Mouse (Mus musculus): ENCODE measurements at regions not wholly inside any gene's neighbourhood (a gene's known extent, or its start where the extent isn't known, plus 50 kb on each side); places are given as distances from the start of the nearest gene placed in this dataset.

DNA sequence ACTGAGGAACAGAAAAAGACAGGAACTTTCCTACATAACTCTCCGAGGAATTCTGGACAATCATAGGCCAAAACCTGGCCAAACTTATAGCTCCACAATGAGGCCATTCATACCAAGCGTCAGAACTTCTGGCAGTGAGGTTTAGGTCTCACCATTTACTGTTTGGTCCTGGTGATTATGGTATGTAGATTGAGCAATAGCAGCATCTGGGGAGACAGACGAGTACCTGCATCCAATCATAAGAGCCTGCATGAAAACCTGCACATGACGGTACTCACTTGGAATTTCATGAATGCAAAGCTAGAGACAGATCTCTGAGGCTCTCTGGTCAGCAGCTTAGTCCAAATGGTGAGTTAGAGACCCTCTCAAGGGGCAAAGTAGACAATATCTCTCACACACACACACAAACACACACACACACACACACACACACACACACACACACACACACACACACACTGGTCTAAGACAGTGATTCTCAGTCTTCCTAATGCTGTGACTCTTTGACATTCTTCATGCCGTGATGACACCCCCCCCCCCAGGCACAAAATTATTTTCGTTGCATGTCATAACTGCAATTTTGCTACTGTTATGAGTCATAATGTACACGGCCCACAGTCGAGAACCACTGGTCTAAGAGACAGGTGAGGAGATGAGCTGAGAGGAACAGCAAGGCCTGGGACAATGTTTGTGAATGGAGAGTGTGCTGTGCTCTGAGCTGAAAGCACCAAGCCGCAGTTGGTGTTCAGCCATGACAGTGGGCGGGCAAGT is 522.6 kb upstream of the Atp11b start:
- in situ Hi-C loops (cut with MboI, MseI): no loop called here

DNA sequence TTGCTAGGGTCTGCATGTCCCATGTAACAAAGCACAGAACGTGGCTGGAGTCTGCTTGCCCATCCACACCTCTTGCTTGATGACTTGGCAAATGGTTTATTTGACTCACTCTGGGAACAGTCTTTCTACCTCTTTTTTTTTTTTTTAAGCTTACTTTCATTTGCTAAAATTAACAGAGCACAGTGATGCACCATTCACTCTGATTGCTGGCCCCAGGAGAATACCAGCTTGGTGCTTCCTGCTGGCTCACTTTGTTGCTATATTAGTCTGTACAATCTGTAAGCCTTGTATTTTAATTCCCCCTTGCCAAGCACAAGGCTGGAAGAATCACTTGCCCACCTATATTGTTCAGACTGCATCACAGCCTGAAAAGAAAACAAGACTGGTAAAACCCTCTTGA is 521.4 kb upstream of the Atp11b start:
- in situ Hi-C loops (cut with MboI, MseI): no loop called here

DNA sequence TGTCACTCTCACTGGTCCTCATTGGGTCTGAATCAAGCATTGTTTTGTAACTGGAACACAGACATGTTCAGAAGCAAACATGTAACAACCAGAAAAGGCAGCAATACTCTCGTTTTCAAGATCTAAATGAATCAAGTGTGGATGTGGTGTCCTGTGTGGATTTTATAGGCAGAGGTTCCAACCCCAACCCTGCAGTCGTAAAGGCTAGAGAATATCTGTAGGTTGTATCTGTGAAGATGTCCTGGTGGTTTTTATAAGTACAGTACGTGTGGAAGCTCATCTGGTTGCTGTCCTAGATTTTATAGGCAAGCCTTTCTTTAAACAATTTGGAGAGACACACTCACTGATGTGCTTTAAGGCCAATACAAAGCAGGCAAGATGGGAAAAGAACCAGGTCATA is 518.8 kb upstream of the Atp11b start:
- in situ Hi-C loops (cut with MboI, MseI): no loop called here

DNA sequence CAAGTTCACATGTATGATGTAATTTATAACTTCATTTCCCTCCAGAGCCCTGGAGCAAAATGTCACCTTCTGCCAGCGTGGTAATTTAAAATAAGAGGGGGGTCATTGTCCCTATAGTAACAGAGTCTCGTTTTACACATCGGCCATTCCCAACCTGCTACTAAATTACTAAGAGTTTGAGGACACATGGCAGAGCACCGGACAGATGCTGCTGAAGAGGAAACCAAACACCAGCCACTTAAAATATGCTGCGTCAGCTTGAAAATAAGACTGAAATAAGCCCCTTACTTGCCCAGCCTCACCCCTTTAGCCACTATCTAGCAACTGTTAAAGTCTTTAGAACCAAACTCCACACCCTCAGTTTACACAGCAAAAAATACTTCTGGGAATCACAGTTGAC is 518.1 kb upstream of the Atp11b start:
- in situ Hi-C loops (cut with MboI, MseI): no loop called here

DNA sequence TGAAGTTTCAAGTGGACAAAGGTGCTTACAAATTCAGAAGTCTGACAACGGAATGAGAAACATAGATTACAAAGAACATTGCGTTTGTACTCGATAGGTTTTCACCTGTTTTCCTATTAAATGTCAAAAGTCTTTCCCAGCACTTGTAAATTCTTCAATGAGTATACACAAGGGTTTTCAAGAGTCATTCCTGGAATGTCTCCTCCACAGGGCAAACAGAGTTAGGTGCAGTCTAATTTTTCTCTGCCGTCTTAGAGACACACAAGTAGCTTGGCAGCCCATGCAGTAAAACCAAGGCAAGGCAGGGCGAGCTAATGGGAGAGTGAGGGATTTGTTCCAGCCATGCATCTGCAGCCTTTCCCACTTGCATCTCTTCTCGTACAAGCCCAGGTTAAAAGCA is 516.6 kb upstream of the Atp11b start:
- in situ Hi-C loops (cut with MboI, MseI): no loop called here

DNA sequence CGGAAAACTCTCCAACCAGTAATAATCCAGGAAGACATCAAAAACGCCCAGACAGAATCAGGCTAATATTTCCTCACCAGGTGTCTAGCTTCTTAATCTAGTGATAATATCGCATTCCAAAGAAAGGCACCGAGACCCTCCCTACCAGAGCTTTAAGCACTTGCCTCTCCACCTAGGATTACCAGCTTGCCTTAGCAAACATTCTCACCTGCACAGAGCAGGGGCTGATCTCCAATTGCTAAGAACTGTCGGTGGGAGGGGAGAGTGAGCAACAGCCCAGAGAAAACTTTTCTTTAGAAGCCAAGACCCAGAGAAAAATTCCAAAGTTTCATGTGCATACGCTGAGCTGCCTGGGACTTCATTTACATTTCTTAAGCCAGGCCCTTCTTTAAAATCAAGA is 511.6 kb upstream of the Atp11b start:
- in situ Hi-C loops (cut with MboI, MseI): no loop called here

DNA sequence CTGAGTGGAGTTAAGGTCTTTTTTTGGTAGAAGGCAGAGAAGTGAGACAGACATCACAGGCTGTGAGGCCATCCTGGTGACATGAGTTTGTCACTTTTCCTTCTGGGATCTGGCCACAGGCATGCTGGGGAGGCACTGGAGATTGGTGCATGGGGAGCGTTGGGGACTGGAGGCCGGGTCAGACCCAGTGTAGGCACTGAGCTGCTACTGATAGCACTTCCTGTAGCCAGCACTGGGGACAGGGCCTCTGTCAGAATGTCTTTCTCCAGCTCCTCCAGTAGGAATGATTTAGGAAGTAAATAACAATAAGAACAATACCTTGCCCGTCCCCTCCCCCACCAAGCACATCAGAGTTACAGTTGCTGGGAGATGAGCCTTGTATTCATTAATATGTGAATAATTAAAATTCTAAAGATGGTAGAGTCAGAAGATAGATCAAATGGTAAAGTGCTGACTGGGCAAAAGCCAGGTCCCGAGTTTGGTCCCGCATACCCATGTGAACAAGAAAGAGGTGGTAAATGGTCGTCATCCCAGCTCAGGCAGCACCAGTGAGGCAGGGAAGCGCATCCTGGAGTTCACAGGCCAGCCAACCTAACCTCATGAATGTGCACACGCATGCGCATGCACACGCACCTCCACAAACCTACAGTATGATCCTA is 510.9 kb upstream of the Atp11b start:
- in situ Hi-C loops (cut with MboI, MseI): no loop called here

DNA sequence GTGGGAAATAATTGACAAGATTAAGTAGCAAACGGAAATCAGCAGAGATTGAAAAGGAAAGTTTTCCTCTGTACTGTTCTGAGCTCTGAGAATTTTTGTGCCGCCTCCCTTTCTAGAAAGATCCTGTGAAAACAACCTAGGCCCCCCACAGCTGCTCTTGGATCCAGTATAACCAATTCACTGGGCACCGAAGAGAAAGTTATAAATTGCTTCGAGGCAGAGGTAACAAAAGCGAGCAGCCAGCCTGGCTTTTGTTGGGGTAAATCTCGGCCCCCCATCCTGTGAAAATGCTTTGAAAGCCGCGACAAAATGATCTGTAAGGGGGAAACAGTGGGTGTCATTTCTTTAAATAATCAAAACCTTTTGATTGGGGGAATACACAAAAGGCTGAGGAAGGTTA is 508.9 kb upstream of the Atp11b start:
- in situ Hi-C loops (cut with MboI, MseI): no loop called here

DNA sequence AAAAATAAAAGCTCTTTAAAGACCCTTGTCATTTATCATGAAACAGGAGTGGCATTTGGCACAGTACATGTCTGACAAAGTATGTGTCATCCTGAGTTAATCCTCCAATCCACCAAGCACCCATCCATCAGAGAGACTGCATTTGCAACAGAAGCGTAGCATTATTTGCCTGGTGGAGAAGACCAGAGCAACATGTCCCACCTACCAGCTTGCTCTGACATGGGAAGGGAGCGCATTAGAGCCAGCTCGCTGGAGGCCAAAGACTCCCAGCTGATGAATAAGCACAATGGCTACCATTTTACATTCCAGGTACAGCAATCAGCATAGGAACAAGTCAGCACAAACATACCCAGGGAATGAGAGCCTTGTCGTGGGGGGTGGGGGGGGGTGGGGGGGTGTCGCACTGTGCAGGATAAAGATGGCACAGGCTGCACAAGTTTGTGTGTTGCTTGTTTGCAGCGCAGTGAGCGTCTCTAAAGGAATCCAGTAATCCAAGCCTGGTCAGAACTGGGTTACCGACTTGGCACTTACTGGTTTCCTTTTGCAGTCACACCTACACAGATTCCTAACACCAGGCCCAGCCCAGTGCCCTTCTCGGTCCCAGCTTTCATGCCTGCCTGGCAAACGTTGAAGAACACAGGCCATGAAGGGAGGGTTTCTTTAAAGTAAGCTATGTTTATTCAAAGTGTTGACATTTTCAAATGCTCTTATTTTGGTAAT is 507.8 kb upstream of the Atp11b start:
- in situ Hi-C loops (cut with MboI, MseI): no loop called here

DNA sequence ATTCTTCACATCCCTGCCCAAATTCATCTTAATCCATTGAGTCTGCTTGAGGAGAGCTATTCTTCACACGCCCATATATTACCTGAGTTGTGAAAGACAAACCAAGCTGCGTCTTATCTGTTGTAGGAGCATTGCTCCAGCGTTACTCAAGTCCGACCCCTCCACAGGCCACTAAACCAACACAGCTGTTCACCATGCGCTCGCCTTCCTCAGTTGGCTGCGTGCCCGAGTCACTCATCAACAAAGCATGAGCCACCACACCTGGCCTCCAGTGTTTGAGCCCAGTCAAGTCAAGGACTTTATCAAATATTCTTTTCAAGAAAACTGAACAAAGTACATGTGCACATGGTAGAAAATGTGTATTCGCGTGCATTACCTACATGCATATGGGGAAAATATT is 504.7 kb upstream of the Atp11b start:
- in situ Hi-C loops (cut with MboI, MseI): no loop called here

DNA sequence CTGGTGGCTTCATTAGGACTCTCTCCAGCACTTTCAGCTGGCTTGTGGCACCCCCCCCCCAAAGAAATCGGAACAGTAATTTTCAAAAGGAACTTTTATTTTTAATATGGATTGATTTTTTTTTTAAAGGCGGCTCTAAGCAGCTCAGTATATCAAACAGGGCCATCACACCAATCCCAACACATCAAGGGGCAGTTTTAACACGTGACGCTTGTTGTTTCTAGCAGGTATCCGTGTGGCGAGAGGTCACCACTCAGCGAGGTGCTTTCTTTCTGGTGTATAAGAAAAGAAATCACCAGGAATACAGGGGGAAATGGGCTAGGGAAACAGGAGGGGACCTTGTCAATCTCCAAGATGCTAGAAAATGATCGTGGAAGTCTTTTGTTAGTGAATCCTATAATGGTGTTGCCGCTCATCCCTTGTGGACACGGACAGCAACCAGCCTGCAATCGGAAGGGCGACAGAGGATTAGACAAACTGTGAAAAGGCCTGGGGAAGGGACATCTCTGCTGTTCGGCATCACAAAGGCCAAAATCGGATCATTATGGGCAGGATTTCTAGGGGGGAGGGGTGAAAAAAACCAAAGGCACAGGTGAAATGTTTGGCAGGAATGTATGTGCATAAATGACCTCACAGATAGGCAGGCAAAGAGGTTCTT is 503.7 kb upstream of the Atp11b start:
- in situ Hi-C loops (cut with MboI, MseI): no loop called here

DNA sequence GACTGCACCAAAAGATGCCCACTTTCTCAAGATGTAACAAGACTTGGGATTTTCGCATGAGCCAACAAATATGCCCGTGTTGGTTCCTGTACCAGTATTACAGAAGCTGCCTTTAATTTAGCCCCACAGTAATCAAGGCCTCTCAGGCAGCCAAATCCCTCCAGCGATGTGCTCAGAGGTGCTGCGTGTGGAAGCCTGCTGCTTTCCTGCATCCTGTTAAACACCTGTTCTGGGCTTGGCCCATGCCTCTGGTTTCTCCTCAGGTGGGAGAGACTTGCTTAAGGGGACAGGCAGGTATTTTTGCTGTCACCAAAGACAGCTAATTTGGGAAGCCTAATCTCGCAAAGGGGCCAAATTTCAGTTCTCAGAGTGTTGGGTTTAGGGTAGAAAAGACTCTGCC is 500.0 kb upstream of the Atp11b start:
- in situ Hi-C loops (cut with MboI, MseI): no loop called here

DNA sequence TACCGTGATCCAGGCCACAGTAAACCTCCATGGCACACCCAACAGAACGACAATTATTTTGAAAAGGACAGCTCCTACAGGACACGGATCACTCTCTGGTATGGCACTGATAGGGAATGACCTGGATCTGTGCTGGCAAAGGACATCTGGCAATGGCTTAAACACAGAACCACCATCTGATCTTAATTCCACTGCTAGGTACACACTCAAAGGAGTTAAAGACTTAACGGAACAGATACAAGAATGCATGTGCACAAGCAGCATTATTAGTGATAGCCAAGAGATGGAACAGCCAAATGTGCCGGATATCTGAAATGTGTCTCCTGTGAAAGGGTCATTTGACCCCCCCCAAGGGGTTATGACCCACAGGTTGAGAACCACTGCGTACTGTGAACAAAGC is 493.0 kb upstream of the Atp11b start:
- in situ Hi-C loops (cut with MboI, MseI): no loop called here

DNA sequence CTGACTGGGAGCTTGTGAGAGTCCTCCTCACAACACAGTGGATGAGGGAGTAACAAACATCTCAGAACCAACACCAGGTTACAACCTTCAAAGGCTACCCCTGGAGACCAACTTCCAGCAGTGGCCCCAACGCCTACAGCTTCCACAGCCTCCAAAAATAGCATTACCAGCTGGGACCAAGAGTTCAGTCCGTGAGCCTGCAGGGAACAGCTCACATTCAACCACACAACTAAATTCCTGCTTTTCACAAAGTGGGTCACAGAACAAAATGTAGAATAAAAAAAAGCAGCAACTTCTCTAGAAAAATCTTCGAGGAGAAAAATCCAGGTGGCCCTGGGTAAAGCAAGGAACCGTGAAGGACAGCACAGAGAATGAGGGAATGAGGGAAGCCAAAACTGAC is 485.0 kb upstream of the Atp11b start:
- in situ Hi-C loops (cut with MboI, MseI): no loop called here

DNA sequence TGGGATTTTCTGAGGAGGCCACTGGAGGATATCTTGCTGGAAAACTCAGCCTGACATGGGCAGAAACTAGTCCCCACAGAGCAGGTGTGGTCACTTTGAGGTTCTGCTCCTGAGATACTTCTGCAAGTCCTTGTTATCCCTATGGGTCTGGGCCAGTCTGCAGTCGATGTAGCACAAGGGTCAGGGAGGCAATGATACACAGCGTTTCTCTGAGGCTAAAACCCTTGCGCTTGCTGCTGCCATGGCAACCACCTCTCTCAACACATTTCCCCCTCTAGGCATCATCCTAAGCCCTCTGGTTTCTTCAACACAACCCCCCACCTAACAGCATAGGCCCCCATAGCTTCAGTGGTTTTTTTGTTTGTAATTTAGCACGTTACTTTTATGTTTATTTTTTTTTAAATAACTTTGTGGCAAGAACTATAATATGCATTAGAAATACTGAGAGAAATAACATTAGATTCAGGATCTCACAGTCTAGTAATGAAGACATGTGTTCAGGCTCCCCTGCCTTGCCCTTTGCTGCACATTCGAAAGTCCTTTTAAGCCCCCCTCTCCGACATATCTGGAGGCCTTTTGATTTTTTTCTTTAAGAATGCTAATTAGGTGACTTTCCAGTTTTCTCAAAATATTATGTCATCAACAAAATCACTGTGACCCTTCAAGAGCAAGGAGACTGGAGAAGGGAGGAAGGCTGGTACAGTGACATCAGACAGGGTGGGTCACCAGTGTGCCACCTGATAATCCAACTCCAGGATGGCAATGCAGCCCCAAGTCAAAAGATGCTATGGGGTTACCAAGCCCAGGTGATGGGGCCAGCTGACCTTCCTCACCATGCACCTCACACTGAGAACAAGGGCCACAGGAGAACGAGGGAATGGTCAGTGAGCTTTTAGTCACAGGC is 483.7 kb upstream of the Atp11b start:
- in situ Hi-C loops (cut with MboI, MseI): no loop called here

DNA sequence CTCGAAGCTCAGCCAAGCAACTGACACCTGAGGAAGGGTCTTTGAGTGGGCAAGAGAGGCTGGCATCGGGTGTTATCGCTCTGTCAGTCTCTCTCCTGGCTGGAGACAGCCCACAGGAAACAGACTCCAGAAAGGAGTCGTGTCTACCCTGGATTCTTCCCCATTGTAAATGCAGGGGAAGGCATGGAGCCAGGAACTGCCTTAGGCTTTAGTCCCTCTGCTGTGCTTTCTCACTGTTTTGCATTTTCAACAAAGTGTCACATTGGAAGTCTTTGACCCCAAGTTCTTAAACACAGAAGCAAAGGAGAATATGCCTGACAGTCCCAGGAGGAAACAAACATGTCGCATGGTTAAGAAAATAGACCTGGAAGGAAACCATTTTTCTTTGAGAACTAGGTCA is 480.4 kb upstream of the Atp11b start:
- in situ Hi-C loops (cut with MboI, MseI): no loop called here

DNA sequence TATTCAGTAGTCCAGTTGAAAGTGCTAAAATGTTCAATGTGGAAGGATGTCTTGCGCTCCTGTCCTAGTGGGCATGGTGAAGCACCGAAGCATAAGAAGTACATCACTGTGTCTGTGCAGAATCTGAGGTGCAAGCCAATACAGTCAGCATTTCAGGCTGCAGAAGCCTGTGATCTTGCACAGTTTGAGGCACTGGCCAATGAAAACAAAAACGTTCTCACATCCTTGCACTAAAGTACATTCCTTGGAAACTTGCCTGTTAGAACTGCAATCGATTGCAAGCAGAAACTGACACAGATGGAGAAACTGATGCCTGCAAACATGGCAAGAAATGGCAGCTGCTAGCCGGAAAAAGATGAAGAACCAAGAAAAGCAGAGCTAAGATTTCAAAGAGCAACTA is 472.9 kb upstream of the Atp11b start:
- in situ Hi-C loops (cut with MboI, MseI): no loop called here

DNA sequence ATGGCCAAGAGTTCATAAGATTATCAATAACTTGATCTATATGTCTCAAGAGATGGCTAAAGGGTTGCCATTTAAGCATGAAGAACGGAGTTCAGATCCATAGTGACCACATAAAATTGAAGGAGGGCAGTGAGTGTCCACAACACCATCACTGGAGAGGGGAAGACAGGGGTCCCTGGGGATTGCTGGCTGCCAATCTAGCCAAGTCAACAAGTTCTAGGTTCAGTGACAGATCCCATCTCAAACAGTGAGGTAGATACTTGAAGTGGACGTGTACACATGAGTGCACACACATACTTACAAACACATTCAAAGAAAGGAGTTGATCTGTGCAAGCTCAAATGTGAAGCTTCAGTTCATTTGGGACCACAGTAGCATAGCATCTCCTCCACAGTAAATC is 471.8 kb upstream of the Atp11b start:
- in situ Hi-C loops (cut with MboI, MseI): no loop called here

DNA sequence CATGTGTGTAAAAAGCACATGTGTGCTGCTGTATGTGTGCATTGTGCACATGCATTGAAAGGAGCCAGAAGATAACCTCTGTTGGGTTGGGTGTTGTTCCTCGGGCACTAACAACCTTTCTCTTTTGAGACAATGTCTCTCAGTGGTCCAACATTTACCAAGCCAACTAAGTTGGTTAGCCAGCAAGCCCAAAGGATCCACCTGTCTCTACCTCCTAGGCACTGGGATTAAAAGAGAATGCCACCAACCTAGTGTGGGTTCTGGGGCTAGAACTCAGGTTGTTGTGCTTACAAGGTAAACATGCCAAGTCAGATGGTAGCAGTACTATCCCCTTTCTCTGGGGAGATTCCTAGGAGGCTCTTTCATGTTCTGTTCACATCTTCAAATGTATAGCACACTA is 459.1 kb upstream of the Atp11b start:
- in situ Hi-C loops (cut with MboI, MseI): loop anchor here (5.0 to 10.0 kb wide), 2 partner anchors 708 to 1840 kb away; partner anchors contain the start of gene Mccc1 (in 1 of the 2)

DNA sequence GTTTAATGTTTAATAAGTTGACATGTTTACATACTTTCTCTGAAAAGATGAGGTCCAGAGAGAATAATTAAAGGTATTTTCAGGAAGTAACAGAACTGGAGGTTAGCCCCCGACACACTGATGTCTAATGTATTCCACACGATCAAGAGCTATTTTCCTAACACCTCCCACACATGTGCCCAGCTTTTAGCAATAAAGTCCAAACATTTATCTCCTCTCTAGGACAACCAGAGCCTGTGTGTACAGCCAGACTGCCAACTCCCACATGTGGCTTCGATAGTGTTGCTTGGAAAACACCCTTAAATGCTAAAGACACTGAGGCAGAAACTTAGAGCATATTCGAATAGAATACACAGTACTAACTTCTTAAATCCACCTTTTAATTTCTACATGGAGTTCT is 458.2 kb upstream of the Atp11b start:
- in situ Hi-C loops (cut with MboI, MseI): loop anchor here (5.0 to 10.0 kb wide), 2 partner anchors 707 to 1841 kb away; partner anchors contain the start of gene Mccc1 (in 1 of the 2)

DNA sequence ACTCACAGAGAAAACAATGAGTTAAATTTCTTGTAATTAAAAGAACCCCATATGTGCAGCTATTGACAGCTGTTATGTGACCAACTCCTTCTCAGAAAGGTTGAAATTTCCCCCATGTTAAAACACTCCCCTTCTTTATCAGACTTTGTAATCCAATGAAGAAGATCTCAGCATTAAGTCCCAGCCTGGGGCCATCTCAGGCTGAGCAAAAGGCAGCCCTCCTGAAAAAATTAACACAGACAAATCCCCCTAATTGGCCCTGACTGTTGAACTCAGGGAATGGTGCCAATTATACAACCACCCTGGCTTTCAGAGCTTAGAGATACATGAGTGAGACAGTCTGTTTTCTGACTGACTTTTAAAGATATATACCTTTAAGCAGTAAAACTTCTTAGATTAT is 454.9 kb upstream of the Atp11b start:
- in situ Hi-C loops (cut with MboI, MseI): loop anchor here (5.0 to 10.0 kb wide), 2 partner anchors 703 to 1844 kb away; partner anchors contain the start of gene Mccc1 (in 1 of the 2)

Measured in T-helper 17 cell (primary cell).